Mouse (Mus musculus) heart, postnatal 0 days (tissue): Measurements from ENCODE around the gene Krtap13-1. TPM values are rescaled to one million over a fixed set of nuclear protein-coding genes. Genes with fewer than 3 reads are reported as not detected.

Source experiments
- ATAC-seq: fragments of 200-750 bp; cut with Nextera tagmentation; 2 replicates; pipeline ENCODE4 v1.8.0; 2017; ENCODE audit warnings: low read depth, moderate number of reproducible peaks, moderate library complexity; ENCODE audit not compliant: insufficient read depth
- DNase-seq: peaks from one replicate; pipeline ENCODE4 v3.0.0-alpha.2; 2016; ENCODE audit warnings: low spot score
- H3K27ac ChIP-seq: fragments of 300-500 bp; sonication (generic); 2 replicates; pipeline ENCODE4 v1.5.1; 2014; ENCODE audit warnings: low read depth, mild to moderate bottlenecking
- H3K27me3 ChIP-seq: fragments of 300-500 bp; sonication (generic); 2 replicates; pipeline ENCODE4 v1.6.1; 2014; ENCODE audit warnings: low read length, mixed read lengths; ENCODE audit not compliant: control insufficient read depth, insufficient read depth
- H3K36me3 ChIP-seq: fragments of 300-500 bp; sonication (generic); replicated peaks from 2 replicates; pipeline ENCODE4 v1.6.1; 2014; ENCODE audit warnings: low read length, mixed read lengths; ENCODE audit not compliant: control insufficient read depth, insufficient read depth
- H3K4me1 ChIP-seq: fragments of 300-500 bp; sonication (generic); 2 replicates; pipeline ENCODE4 v1.6.1; 2014; ENCODE audit warnings: antibody characterized with exemption; ENCODE audit not compliant: control insufficient read depth, insufficient read depth
- H3K4me2 ChIP-seq: fragments of 300-500 bp; sonication (generic); 2 replicates; pipeline ENCODE4 v1.6.1; 2014; ENCODE audit warnings: low read depth, mild to moderate bottlenecking, low read length, moderate library complexity
- H3K4me3 ChIP-seq: fragments of 300-500 bp; sonication (generic); 2 replicates; pipeline ENCODE4 v1.5.1; 2014; ENCODE audit warnings: low read depth, low read length
- H3K9ac ChIP-seq: fragments of 300-500 bp; sonication (generic); replicated peaks from 2 replicates; pipeline ENCODE4 v1.6.1; 2014; ENCODE audit warnings: low read depth, low read length, mixed read lengths
- H3K9me3 ChIP-seq: fragments of 300-500 bp; sonication (generic); replicated peaks from 2 replicates; pipeline ENCODE4 v1.6.1; 2016; ENCODE audit warnings: low read length; ENCODE audit not compliant: control insufficient read depth
- CTCF ChIP-seq: IDR thresholded peaks from 2 replicates; pipeline ENCODE4 v1.5.1; 2016; ENCODE audit warnings: antibody characterized with exemption, control low read depth, low read depth
- EP300 ChIP-seq: IDR thresholded peaks from 2 replicates; pipeline ENCODE4 v1.6.1; 2016; ENCODE audit warnings: antibody characterized with exemption, low read depth
- WGBS: fragments of 180-500 bp; shearing (Covaris S2); extraction: QIAGEN DNeasy Blood & Tissue Kit; methylation state at CpG from one replicate; pipeline ENCODE4 v1.1.7; 2014; 5-methylcytosine and 5-hydroxymethylcytosine counted together
- polyA plus RNA-seq: library from polyadenylated mRNA; unstranded; fragments of >200 nt; fragmentation: Nextera tagmentation; extraction: Ambion mirVana; gene quantifications from 2 replicates; pipeline ENCODE4 v1.2.1, GENCODE M21; 2015
- total RNA-seq: library from RNA; depleted of rRNA; stranded (reverse); fragments of >200 nt; gene quantifications from 2 replicates; pipeline ENCODE4 v1.2.3, GENCODE M21; 2014; ENCODE audit warnings: low replicate concordance; rRNA removed

Krtap13-1 gene
- total RNA-seq (not detected in 2 replicates), polyA plus RNA-seq (not detected in 2 replicates)

DNA sequence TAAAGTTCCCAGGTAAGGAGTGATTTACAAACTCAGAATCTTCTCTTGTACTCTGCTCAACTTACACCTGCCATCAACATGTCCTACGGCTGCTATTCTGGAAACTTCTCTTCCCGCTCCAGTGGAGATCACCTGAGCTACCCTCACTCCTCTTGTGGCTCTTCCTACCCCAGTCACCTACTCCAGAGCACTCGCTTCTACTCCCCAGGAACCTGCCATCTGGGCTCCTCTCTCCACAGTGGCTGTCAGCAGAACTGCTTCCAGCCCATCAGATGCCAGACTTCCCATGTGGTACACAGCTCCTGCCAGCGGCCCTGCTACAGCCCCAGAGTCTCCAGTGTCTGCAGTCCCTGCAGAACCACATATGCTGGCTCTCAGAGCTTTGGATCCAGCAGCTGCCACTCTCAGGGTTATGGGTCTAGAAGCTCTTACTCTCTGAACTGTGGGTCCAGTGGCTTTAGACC, at the start of gene Krtap13-1:
Gene Krtap13-1 (plus strand): TSS at position 51 of the 464 bp plus-strand sequence.
- WGBS, result 61% methylated on average over 4 of the region's 4 CpGs
- no peaks in the 10 kb centered on the region for H3K27me3 ChIP-seq
- H3K9me3 ChIP-seq, result no peaks in the 10 kb centered on the region
- ATAC-seq (no peak), DNase-seq (no peak)
- H3K4me1 ChIP-seq, result no peaks in the 10 kb centered on the region
- H3K36me3 ChIP-seq, result no peaks in the 10 kb centered on the region
- no peak within 1 kb of the TSS for H3K27ac ChIP-seq
- no peak for TF ChIP-seq EP300
- TF ChIP-seq CTCF, result no peak
- no peak within 1 kb of the TSS for H3K9ac ChIP-seq
- no peak within 1 kb of the TSS for H3K4me3 ChIP-seq
- no peak within 1 kb of the TSS for H3K4me2 ChIP-seq

DNA sequence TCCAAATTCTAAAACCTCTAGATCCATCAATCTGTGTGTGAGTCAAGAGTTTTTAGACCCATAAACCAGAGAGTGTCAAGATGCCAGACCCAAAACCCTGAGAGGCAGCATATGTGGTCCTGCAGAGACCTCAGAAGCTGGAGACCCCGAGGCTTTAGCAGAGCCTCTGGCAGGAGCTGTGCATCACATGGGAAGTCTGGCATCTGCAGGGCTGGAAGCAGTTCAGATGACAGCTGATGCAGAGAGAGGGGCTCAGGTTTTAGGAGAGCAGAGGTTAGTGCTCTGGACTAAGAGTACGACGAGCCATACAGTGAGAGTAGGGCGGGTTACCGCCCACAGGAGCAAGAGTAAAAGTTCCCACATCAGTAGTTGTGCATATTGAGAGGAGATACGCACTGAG, 49.6 kb upstream of the Krtap13-1 start:
- H3K27ac ChIP-seq, result no peak overlapping the region
- H3K4me3 ChIP-seq, result no peak overlapping the region
- DNase-seq, result no peak
- no peak overlapping the region for H3K9ac ChIP-seq
- H3K27me3 ChIP-seq, result no peaks in the 10 kb centered on the region
- TF ChIP-seq CTCF (no peak), EP300 (no peak)
- ATAC-seq, result no peak
- H3K9me3 ChIP-seq, result no peaks in the 10 kb centered on the region
- H3K4me1 ChIP-seq, result no peaks in the 10 kb centered on the region
- no peaks in the 10 kb centered on the region for H3K36me3 ChIP-seq
- WGBS, result 80% methylated on average over 6 of the region's 6 CpGs
- H3K4me2 ChIP-seq, result no peak overlapping the region

DNA sequence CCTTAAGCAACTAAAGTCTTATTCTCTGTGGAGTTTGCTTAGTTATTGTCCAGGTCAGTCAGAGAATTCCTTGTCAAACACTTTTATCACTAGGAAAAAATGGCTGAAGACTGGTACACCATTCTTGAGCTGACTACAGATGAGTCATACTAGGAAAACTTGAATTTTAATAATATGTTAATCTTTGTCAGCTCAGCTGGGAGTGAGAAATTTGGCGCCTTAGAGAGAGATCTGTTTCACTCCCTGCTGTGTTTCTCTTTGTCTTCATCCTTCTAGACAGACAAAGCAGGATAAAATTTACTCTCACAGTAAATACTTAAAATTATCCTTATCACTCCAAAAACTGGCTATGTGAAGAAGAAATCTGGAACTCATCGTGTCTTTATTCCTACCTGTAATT, 47.4 kb upstream of the Krtap13-1 start:
- Histone ChIP-seq H3K4me1 (no peaks in the 10 kb centered on the region), H3K4me2 (no peak overlapping the region), H3K4me3 (no peak overlapping the region), H3K9me3 (no peaks in the 10 kb centered on the region), H3K36me3 (no peaks in the 10 kb centered on the region), H3K9ac (no peak overlapping the region), H3K27ac (no peak overlapping the region), H3K27me3 (no peaks in the 10 kb centered on the region)
- DNase-seq, result no peak
- 58% methylated on average over 2 of the region's 2 CpGs for WGBS
- TF ChIP-seq EP300, result no peak
- no peak for TF ChIP-seq CTCF
- no peak for ATAC-seq

DNA sequence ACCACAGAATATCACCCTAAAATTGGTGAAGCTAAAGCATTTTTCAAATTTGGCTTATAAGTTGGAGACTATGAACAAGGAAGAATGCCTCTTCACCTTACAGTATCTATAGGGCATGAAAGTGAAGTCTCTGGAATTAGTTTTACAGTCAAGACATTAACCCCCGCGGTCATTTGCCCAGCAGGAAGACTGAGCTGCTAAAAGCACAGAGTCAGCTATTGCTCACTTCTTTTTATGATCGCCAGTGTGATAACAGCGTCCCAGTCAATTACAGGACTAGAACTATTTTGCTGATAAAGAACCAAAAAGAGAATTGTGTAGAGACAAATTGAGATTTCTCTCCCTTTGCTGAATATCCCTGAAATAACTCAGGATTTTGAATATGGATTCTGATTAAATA, 32.4 kb upstream of the Krtap13-1 start:
- no peaks in the 10 kb centered on the region for H3K36me3 ChIP-seq
- ATAC-seq (no peak), DNase-seq (no peak)
- H3K4me3 ChIP-seq, result no peak overlapping the region
- H3K27me3 ChIP-seq, result no peaks in the 10 kb centered on the region
- TF ChIP-seq CTCF (no peak), EP300 (no peak)
- H3K9ac ChIP-seq, result no peak overlapping the region
- no peaks in the 10 kb centered on the region for H3K4me1 ChIP-seq
- H3K27ac ChIP-seq, result no peak overlapping the region
- WGBS, result 71% methylated on average over 4 of the region's 4 CpGs
- H3K9me3 ChIP-seq, result no peaks in the 10 kb centered on the region
- H3K4me2 ChIP-seq, result no peak overlapping the region

DNA sequence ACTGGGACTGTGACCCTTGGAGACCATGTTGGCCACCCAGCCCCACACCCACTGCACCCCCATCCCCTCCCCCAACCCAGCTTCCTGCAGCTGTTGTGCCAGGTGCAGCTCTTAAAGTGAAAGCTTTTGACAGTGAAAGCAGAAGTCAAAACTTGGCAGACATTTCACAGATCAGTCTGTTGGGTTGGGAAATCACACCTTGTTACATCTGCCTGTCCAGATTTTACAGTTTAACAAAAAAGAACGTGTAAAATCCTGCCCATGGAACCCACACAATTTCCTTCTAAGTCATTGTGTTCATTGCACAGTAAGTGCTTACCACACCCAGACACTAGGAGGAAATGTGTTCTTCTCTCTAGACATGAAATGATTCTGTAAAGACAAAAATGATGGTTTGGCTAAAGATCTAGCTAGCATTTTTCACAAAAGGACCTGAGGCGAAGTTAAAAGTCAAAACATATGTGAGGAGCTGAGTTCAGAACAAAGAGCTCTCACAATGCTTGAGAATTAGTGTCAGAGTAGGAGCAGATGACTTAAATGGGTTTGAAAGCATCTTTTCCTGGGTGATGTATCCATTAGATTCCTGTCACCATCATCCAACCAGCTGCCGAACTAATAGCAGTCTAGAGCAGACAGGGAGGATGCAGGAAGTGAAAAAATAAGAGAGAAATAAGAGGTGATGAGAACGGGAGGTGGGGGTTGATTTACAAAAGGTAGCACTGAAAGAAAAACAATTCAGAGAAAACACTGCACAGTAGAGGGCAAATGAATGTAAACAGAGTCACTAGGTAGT, 27.4 kb upstream of the Krtap13-1 start:
- no peaks in the 10 kb centered on the region for H3K4me1 ChIP-seq
- DNase-seq (no peak), ATAC-seq (no peak)
- TF ChIP-seq CTCF, result no peak
- no peak for TF ChIP-seq EP300
- WGBS, result 45% methylated on average over 4 of the region's 4 CpGs
- no peak overlapping the region for H3K9ac ChIP-seq
- H3K4me3 ChIP-seq, result no peak overlapping the region
- H3K9me3 ChIP-seq, result no peaks in the 10 kb centered on the region
- H3K4me2 ChIP-seq, result no peak overlapping the region
- no peak overlapping the region for H3K27ac ChIP-seq
- no peaks in the 10 kb centered on the region for H3K27me3 ChIP-seq
- H3K36me3 ChIP-seq, result no peaks in the 10 kb centered on the region
